Mouse (Mus musculus): ENCODE data around the gene Sh2b2.

DNA sequence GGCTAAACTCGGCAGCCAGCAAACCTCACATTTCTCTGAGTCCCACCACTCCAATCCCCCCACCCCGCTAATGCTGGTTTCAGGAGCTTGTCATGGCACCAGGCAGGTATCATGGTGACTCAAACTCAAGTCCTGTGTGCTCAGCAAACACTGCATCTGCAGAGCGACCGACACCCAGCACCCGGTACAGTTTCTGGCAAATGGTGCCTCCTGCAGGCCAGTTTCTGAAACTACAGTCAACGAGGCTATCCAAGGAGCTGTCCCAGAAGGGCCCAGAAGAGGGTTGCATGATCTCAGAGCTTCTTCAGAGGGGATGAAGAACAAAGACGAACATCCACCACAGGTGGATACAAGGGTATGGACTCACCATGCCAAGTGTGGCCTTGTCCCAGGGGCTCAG, 4.6 kb upstream of the Sh2b2 start:
- TF ChIP-seq CTCF (IDR thresholded peaks at IDR 0.05; ENCODE audit: low read depth, low read length) (peak; percentile 41; the same call in 1 of the 2 replicates), POLR2A (IDR thresholded peaks at IDR 0.05; ENCODE audit: borderline replicate concordance, low read depth, low read length) (no peak)

All from bone marrow macrophage, adult 2 months (primary cell).